Mouse (Mus musculus) forebrain, embryonic 15.5 days (tissue): ENCODE measurements around the gene H2-Q7. TPM values are rescaled to one million over a fixed set of nuclear protein-coding genes. Genes with fewer than 3 reads are reported as not detected.

ENCODE experiments used
- ATAC-seq: fragments of 200-750 bp; cut with Nextera tagmentation; replicated peaks from 2 replicates; pipeline ENCODE4 v1.8.0; 2017; ENCODE audit warnings: mild to moderate bottlenecking, moderate TSS enrichment, moderate library complexity
- H3K27ac ChIP-seq: fragments of 300-500 bp; sonication (generic); replicated peaks from 2 replicates; pipeline ENCODE4 v1.5.1; 2015; ENCODE audit warnings: mild to moderate bottlenecking, inconsistent platforms
- H3K27me3 ChIP-seq: fragments of 300-500 bp; sonication (generic); 2 replicates; pipeline ENCODE4 v1.6.1; 2015; ENCODE audit warnings: inconsistent platforms
- H3K36me3 ChIP-seq: fragments of 300-500 bp; sonication (generic); 2 replicates; pipeline ENCODE4 v1.6.1; 2015; ENCODE audit warnings: mild to moderate bottlenecking, inconsistent platforms
- H3K4me1 ChIP-seq: fragments of 300-500 bp; sonication (generic); 2 replicates; pipeline ENCODE4 v1.6.1; 2015; ENCODE audit warnings: inconsistent platforms
- H3K4me2 ChIP-seq: fragments of 300-500 bp; sonication (generic); replicated peaks from 2 replicates; pipeline ENCODE4 v1.6.1; 2015; ENCODE audit warnings: mild to moderate bottlenecking, inconsistent platforms
- H3K4me3 ChIP-seq: fragments of 300-500 bp; sonication (generic); 2 replicates; pipeline ENCODE4 v1.5.1; 2015; ENCODE audit warnings: mild to moderate bottlenecking, inconsistent platforms
- H3K9ac ChIP-seq: fragments of 300-500 bp; sonication (generic); replicated peaks from 2 replicates; pipeline ENCODE4 v1.6.1; 2015; ENCODE audit warnings: mild to moderate bottlenecking, inconsistent platforms
- H3K9me3 ChIP-seq: fragments of 300-500 bp; sonication (generic); 2 replicates; pipeline ENCODE4 v1.6.1; 2016; ENCODE audit warnings: inconsistent platforms
- WGBS: fragments of 180-500 bp; shearing (Covaris S2); methylation state at CpG from one replicate; pipeline ENCODE4 v1.1.7; 2015; ENCODE audit warnings: mixed read lengths; 5-methylcytosine and 5-hydroxymethylcytosine counted together
- polyA plus RNA-seq: library from polyadenylated mRNA; unstranded; fragments of >200 nt; fragmentation: Nextera tagmentation; extraction: Ambion mirVana; gene quantifications from 2 replicates; pipeline ENCODE4 v1.2.1, GENCODE M21; 2015

Gene H2-Q7
- polyA plus RNA-seq, 1 experiment from 2014 or later = 1.2 TPM

DNA sequence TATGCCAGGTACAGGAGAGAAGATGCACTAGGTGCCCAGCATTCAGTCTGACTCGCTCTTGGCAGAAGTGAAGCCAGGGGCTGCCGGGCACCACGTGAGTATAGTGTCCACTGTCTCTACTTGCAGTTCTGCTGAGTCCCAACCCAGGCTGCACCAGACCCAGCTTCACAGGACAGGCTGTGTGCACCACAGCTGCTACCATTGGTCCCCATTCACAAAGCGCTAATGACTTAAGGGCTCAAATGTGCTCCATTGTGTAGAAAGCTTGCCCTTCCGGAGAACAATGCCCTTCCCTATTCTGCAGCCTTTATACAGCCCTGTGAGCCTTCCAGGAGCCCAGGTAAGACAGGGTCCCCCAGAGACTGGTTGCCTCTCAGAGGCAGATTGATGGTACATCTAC lies 51.4 kb downstream of the H2-Q7 start:
- no peak overlapping the region for H3K4me2 ChIP-seq
- no peak overlapping the region for H3K27ac ChIP-seq
- H3K4me3 ChIP-seq = no peak overlapping the region
- no peaks in the 10 kb centered on the region for H3K4me1 ChIP-seq
- H3K9me3 ChIP-seq = no peaks in the 10 kb centered on the region
- no peaks in the 10 kb centered on the region for H3K36me3 ChIP-seq
- no peaks in the 10 kb centered on the region for H3K27me3 ChIP-seq
- no peak overlapping the region for H3K9ac ChIP-seq
- WGBS = 47% methylated on average over 5 of the region's 5 CpGs
- no peak for ATAC-seq

Other genes with a start within 250 kb of the H2-Q7 start
- 0.25 and 0.70 TPM in 2 replicates for gene Ltb, start 244.7 kb upstream of the H2-Q7 start, polyA plus RNA-seq
- gene Tnf, start 237.1 kb upstream of the H2-Q7 start, polyA plus RNA-seq = not detected in 2 replicates
- 0.36 TPM in 1 of 2 replicates, not detected in the other for gene Lta, start 233.8 kb upstream of the H2-Q7 start, polyA plus RNA-seq
- gene Gm16181, start 218.3 kb upstream of the H2-Q7 start, polyA plus RNA-seq = 0.61 and 1.1 TPM in 2 replicates
- gene Atp6v1g2, start 205.5 kb upstream of the H2-Q7 start, polyA plus RNA-seq = 38.2 and 41.5 TPM in 2 replicates
- 11.7 and 12.3 TPM in 2 replicates for gene Nfkbil1, start 203.4 kb upstream of the H2-Q7 start, polyA plus RNA-seq
- 478 and 488 TPM in 2 replicates for gene Ddx39b, start 197.4 kb upstream of the H2-Q7 start, polyA plus RNA-seq
- 48.1 and 50.1 TPM in 2 replicates for gene H2-D1, start 176.4 kb upstream of the H2-Q7 start, polyA plus RNA-seq
- gene H2-Q1, start 118.8 kb upstream of the H2-Q7 start, polyA plus RNA-seq = 0.27 and 0.32 TPM in 2 replicates
- gene H2-Q2, start 96.9 kb upstream of the H2-Q7 start, polyA plus RNA-seq = 1.1 and 1.2 TPM in 2 replicates
- 0.73 and 0.80 TPM in 2 replicates for gene H2-Q4, start 59.5 kb upstream of the H2-Q7 start, polyA plus RNA-seq
- 0.33 and 0.53 TPM in 2 replicates for gene H2-Q6, start 14.3 kb upstream of the H2-Q7 start, polyA plus RNA-seq
- 0.11 and 0.83 TPM in 2 replicates for gene H2-Q10, start 30.9 kb downstream of the H2-Q7 start, polyA plus RNA-seq
- not detected in 2 replicates for gene Pou5f1, start 66.9 kb downstream of the H2-Q7 start, polyA plus RNA-seq
- 33.6 and 36.9 TPM in 2 replicates for gene Tcf19, start 77.7 kb downstream of the H2-Q7 start, polyA plus RNA-seq
- 9.5 and 10.6 TPM in 2 replicates for gene Cchcr1, start 77.9 kb downstream of the H2-Q7 start, polyA plus RNA-seq
- gene Psors1c2, start 94.0 kb downstream of the H2-Q7 start, polyA plus RNA-seq = 1.2 and 1.5 TPM in 2 replicates
- 0.06 and 0.11 TPM in 2 replicates for gene Cdsn, start 113.0 kb downstream of the H2-Q7 start, polyA plus RNA-seq
- not detected in 2 replicates for gene 2300002M23Rik, start 128.3 kb downstream of the H2-Q7 start, polyA plus RNA-seq
- not detected in 2 replicates for gene Sfta2, start 162.4 kb downstream of the H2-Q7 start, polyA plus RNA-seq
- not detected in 2 replicates for gene Gm9573, start 187.5 kb downstream of the H2-Q7 start, polyA plus RNA-seq
- not detected in 2 replicates for gene Mucl3, start 204.5 kb downstream of the H2-Q7 start, polyA plus RNA-seq
- gene Vars2, start 228.4 kb downstream of the H2-Q7 start, polyA plus RNA-seq = 16.2 and 18.1 TPM in 2 replicates
- 36.1 and 37.8 TPM in 2 replicates for gene Gtf2h4, start 234.6 kb downstream of the H2-Q7 start, polyA plus RNA-seq